Mouse (Mus musculus) v-Abl transformed pro-B cells (cell line): Measurements from ENCODE around the gene Vwa3b.

Experiments used
- in situ Hi-C, 2 experiments: fragments of 400-800 bp; cut with MboI; formaldehyde crosslinking; loops; one replicate each; pipeline ENCODE4 v1.15.1; 2025; ENCODE audit not compliant: unreplicated experiment in 2 of 2

The Vwa3b gene

GRCm38 (mm10) chr1:37056831-37057561 lies 30.6 kb downstream of the Vwa3b start:
- in situ Hi-C loops: no loop called here

DNA sequence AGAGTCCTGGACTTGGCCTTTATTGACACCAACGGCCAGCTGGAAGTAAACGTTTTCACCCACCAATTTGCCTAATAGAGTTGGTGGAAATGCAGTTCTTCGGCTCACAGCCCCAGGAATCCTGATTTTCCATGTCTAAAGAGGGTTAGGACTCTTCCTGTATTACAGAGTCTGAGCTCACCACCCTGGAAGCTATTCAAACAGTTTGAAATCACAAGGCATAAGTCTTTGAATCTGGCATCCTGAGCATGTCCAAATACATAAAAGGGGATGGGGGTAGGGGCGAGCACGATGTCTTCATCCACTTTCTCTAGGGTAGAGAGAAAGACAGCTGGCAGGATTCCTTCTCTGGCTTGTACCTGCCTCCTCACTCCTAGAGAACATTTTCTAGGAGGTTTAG lies 34.5 kb downstream of the Vwa3b start:
- in situ Hi-C loops: no loop called here

DNA sequence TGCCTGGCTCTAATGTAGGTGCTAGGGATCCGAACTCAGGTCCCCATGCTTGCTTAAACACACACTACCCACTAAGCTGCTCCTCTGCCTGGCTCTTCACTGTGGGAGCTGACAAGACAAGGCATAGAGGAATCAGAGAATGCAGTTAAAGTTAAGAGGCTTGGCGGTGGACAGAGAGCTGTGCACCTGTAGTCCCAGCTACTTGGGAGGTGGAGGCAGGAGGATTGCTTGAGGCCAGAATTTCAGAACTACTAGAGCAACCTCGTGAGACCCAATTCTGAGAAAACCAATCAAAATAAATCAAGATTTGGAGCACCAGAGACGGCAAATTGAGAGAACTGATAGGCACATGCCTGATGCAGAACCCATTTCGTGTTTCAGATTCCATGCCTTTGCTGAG lies 36.7 kb downstream of the Vwa3b start:
- in situ Hi-C loops: no loop called here

- in situ Hi-C loops: no loop called here
Observed at GRCm38 (mm10) chr1:37063841-37064240, 37.4 kb downstream of the Vwa3b start.

DNA sequence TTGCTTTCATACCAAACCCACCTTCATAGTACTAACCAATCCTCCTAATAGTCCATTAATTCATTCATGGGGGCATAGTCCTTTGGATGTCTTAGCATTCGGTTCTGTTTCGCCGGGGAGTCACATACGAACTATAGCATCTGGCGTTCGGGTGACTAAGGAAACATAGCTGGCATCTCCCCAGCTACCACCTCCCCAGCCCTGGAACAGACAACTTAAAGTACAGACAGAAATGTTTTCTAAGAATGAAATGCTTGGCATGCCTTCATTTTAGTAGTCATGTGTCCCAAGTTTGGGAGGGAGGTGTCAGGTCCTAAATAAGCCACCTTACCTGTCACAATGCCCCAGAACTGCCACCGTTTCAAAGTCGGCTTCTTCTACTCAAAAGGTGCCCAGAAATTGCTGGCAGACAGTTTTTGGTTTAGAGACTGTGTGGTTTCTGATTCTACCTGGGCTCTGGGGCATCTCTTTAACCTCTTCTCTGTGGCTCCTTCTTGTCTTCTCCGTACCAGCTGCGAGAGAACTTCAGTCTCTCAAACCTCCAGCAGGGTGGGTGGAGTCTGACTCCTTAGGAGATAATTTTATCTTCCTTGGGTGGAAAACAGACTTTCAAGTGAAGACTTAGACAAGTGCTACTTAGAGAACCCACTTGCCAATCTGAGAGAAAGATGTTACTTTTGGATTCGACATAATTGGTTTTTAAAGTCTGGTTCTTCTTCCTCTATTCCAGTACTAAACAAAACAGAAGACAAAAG lies 39.4 kb downstream of the Vwa3b start:
- in situ Hi-C loops: no loop called here

DNA sequence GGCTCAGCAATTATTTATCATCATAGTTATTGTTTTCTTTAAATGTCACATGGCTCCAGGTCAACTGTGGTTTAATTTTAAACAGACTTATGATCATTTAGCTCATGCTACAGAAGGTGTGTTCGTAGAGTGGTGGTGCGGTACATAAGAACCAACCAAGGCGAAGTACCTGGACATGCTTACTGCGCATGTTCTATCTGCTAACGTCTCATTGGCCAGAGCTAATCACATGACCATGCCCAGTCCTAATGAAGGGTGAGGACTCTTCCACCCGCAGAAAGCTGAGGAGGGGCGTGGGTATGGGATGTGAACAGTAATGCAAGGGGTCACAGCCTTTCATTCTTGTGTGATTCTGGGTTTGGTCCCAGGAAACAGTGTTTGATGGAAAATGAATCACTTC lies 49.4 kb downstream of the Vwa3b start:
- in situ Hi-C loops: no loop called here

- in situ Hi-C loops: no loop called here
Observed at GRCm38 (mm10) chr1:37077266-37077665, 50.9 kb downstream of the Vwa3b start.

- in situ Hi-C loops: no loop called here
Observed at GRCm38 (mm10) chr1:37077955-37078549, 51.7 kb downstream of the Vwa3b start.

GRCm38 (mm10) chr1:37080442-37080841 lies 54.0 kb downstream of the Vwa3b start:
- in situ Hi-C loops: no loop called here

DNA sequence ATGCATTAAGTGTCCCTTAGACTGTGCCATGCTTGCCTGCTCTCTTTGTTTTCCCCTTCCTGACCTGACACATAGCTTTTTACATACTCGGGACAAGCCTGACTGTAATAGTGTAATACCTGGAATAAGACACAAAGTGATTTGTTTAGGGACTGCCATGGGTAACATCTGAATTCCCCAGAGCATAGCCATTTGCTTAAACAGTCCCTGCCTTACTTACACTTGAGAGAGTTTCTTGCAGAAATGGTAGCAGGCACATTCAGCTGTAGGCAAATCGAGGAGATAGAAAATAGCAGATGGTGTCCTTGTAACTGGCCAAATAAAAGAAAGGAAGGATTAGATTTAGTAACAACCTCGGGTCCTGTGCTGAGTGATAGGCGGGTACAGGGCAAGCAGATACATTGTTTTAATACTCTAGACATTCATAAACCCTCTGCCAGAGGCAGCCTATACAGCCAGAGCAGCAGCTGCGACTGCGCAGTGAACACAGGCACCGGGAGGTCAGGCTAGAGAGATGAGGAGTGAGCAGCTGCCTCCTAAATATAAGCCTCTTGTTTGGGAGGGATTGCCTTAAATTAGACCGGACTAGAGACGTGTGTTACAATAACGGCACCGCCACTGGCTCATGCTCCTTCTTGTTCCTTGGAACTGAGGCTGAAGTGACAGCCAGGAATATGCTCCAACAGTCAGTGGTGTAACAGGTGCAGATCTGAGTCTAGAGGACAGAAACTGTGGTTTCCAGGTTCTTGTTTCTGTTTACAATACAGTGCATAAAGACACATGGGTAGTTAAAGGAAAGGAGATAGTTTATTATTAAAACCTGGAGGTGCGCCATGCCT lies 55.2 kb downstream of the Vwa3b start:
- in situ Hi-C loops: no loop called here

GRCm38 (mm10) chr1:37082215-37082464 lies 55.7 kb downstream of the Vwa3b start:
- in situ Hi-C loops: no loop called here

- in situ Hi-C loops: no loop called here
Observed at GRCm38 (mm10) chr1:37084075-37084474, 57.7 kb downstream of the Vwa3b start.

DNA sequence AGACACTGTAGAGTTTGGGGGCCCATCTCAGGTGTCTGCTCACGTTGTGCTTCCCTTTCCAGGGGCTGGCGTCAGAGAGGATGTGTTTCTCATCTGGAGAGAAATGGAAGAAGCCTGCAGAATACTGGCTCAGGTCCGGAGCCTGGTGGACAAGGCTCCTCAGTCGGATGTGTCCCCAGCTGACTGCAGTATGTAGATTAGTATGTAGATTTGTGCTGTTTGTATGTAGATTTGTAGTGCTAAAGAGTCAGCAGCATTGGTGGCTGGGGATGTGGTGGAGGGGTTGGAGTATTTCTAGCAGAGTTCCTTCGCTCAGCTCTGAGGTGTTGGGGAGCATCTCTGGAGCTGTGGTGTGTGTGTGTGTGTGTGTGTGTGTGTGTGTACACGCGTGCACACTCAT lies 58.8 kb downstream of the Vwa3b start:
- in situ Hi-C loops: no loop called here

- in situ Hi-C loops: no loop called here
Observed at GRCm38 (mm10) chr1:37089191-37089590, 62.8 kb downstream of the Vwa3b start.

DNA sequence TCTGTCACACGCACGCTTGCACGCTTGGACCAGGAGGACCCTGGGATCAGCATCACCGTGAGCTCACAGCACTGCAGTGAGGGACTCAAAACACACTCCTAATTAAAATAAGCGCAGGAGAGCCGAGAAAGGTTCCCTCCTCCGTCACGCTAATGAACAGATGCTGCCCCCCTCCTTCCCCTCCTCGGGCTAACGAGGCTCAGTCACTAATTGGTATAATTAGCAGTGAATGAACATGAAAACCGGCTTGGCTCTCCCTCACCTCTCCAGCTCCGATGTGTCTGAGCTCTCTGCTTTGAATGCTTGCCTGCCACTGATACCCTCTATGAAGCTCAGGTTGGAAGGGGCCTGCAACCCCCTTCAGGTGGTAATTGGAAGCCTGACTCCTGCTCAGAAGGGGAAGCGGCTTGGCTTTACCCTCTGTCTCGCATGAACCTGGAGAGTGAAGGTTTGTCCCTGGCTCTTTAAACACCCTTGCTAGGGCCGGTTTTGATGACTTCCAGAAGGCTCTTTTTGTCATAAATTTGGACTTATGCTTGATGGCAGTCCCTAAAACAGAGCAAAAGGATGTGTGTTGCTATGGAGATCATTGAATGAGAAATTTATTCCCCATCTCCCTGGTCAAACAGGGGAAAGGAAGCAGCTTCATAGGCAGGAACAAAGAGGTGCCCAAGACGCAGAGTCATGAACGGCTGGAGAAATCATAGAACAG lies 71.1 kb downstream of the Vwa3b start:
- in situ Hi-C loops: no loop called here

- in situ Hi-C loops: no loop called here
Observed at GRCm38 (mm10) chr1:37098094-37098555, 71.7 kb downstream of the Vwa3b start.

GRCm38 (mm10) chr1:37100361-37100760 lies 74.0 kb downstream of the Vwa3b start:
- in situ Hi-C loops: no loop called here

DNA sequence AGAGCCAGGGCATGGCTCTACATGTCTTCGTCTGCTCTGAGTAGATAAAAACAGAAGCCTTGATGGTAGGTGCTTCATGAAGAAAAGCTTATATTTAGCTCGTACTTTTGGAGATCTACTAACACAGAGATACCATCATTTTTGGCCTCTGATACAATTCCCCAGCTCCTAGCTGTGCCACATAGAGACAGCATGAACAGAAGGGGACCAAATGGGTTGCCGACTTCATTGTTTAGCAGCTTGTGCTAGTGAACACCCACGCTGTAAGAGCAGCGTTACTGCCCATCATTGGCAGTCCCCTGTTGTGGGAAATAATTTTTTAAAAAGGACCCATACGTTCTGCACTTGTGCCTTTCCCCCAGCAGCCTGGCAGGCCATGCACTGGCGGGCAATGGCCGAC lies 74.6 kb downstream of the Vwa3b start:
- in situ Hi-C loops: no loop called here

- in situ Hi-C loops: no loop called here
Observed at GRCm38 (mm10) chr1:37101717-37102116, 75.3 kb downstream of the Vwa3b start.

DNA sequence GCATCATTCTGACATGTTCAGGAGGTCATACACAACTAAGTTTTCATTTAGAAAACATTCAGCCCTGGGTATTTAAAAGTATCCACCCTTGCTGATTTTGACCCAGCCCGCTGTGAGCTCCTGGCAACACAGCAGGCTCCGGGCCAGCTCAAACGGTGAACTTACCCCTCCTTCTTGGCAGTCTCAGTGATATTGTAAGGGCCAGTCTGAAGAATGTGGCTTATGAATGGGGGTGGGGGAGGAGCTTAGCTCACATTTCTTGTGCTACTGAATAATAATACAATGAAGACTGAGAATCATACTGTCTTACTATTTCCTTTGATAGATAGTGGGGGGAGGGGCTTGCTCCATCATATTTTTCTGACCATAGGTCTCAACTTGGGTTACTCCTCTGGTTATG lies 78.8 kb downstream of the Vwa3b start:
- in situ Hi-C loops: no loop called here
